Mouse (Mus musculus): Measurements from ENCODE around the gene Eml5. TPM values are rescaled to one million over a fixed set of nuclear protein-coding genes. Genes with fewer than 3 reads are reported as not detected.

Eml5 gene
- polyA plus RNA-seq, 1 experiment, result 6.5 TPM

- Histone ChIP-seq H3K27ac (ENCODE audit: insufficient read depth, low read depth, low read length) (no peak overlapping the region), H3K4me3 (ENCODE audit: insufficient read depth, low read depth, low read length) (peak overlapping the region; percentile 84), H3K4me1 (ENCODE audit: control insufficient read depth, insufficient read depth, low read length) (no peaks in the 10 kb centered on the region), H3K27me3 (replicated peaks; ENCODE audit: control insufficient read depth, insufficient read depth, low read length) (no peaks in the 10 kb centered on the region), H3K36me3 (ENCODE audit: control insufficient read depth, insufficient read depth, low read length) (no peaks in the 10 kb centered on the region)
- TF ChIP-seq POLR2A (IDR thresholded peaks at IDR 0.05; ENCODE audit: low read depth, low read length), result no peak
- no peak for TF ChIP-seq CTCF (conservative IDR thresholded peaks at IDR 0.05; ENCODE audit: insufficient read depth, insufficient read length, low read depth, low read length)
- no peak for DNase-seq
- WGBS, result 3% methylated on average over 31 of the region's 31 CpGs
Measured at GRCm38 (mm10) chr12:98900341-98900880, 873 bp downstream of the Eml5 start.

- DNase-seq, result no peak
- H3K27me3 ChIP-seq (replicated peaks; ENCODE audit: control insufficient read depth, insufficient read depth, low read length), result no peaks in the 10 kb centered on the region
- no peaks in the 10 kb centered on the region for H3K4me1 ChIP-seq (ENCODE audit: control insufficient read depth, insufficient read depth, low read length)
- H3K36me3 ChIP-seq (ENCODE audit: control insufficient read depth, insufficient read depth, low read length), result no peaks in the 10 kb centered on the region
- H3K27ac ChIP-seq (ENCODE audit: insufficient read depth, low read depth, low read length), result no peak overlapping the region
- 88% methylated on average over 6 of the region's 6 CpGs for WGBS
- no peak for TF ChIP-seq POLR2A (IDR thresholded peaks at IDR 0.05; ENCODE audit: low read depth, low read length)
- no peak for TF ChIP-seq CTCF (conservative IDR thresholded peaks at IDR 0.05; ENCODE audit: insufficient read depth, insufficient read length, low read depth, low read length)
- no peak overlapping the region for H3K4me3 ChIP-seq (ENCODE audit: insufficient read depth, low read depth, low read length)
Measured at GRCm38 (mm10) chr12:98899676-98900075, 1.6 kb downstream of the Eml5 start.

DNA sequence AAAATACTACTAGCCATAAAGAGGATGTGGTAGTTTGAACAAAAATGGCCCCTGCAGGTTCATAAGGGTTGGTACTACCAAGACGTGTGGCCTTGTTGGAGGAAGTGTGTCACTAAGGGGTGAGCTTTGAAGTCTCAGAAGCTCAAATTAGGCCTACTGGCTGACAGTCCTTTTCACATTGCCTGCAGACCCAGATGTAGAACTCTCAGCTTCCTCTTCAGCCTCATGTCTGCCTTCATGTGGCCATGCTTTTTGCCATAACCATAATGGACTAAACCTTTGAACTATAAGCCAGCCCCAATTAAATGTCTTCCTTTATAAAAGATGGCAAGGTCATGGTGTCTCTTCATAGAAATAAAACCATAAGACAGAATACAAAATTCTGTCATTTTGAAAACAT lies 4.5 kb downstream of the Eml5 start:
- no peak overlapping the region for H3K27ac ChIP-seq (ENCODE audit: insufficient read depth, low read depth, low read length)
- no peaks in the 10 kb centered on the region for H3K27me3 ChIP-seq (replicated peaks; ENCODE audit: control insufficient read depth, insufficient read depth, low read length)
- no peaks in the 10 kb centered on the region for H3K36me3 ChIP-seq (ENCODE audit: control insufficient read depth, insufficient read depth, low read length)
- H3K4me1 ChIP-seq (ENCODE audit: control insufficient read depth, insufficient read depth, low read length), result no peaks in the 10 kb centered on the region
- 70% methylated on average over 1 of the region's 1 CpGs for WGBS
- no peak for TF ChIP-seq CTCF (conservative IDR thresholded peaks at IDR 0.05; ENCODE audit: insufficient read depth, insufficient read length, low read depth, low read length)
- no peak for TF ChIP-seq POLR2A (IDR thresholded peaks at IDR 0.05; ENCODE audit: low read depth, low read length)
- no peak overlapping the region for H3K4me3 ChIP-seq (ENCODE audit: insufficient read depth, low read depth, low read length)
- no peak for DNase-seq

- no peaks in the 10 kb centered on the region for H3K36me3 ChIP-seq (ENCODE audit: control insufficient read depth, insufficient read depth, low read length)
- no peak for DNase-seq
- WGBS, result 7% methylated on average over 1 of the region's 1 CpGs
- TF ChIP-seq CTCF (conservative IDR thresholded peaks at IDR 0.05; ENCODE audit: insufficient read depth, insufficient read length, low read depth, low read length), result no peak
- H3K27me3 ChIP-seq (replicated peaks; ENCODE audit: control insufficient read depth, insufficient read depth, low read length), result no peaks in the 10 kb centered on the region
- H3K27ac ChIP-seq (ENCODE audit: insufficient read depth, low read depth, low read length), result no peak overlapping the region
- no peak overlapping the region for H3K4me3 ChIP-seq (ENCODE audit: insufficient read depth, low read depth, low read length)
- peaks cover 3% of the 10 kb centered on the region; the same call in 1 of the 2 replicates for H3K4me1 ChIP-seq (ENCODE audit: control insufficient read depth, insufficient read depth, low read length)
Measured at GRCm38 (mm10) chr12:98884515-98884914, 16.8 kb downstream of the Eml5 start.

GRCm38 (mm10) chr12:98881796-98882195 lies 19.5 kb downstream of the Eml5 start:
- WGBS, result 14% methylated on average over 5 of the region's 5 CpGs
- Histone ChIP-seq H3K36me3 (ENCODE audit: control insufficient read depth, insufficient read depth, low read length) (no peaks in the 10 kb centered on the region), H3K27ac (ENCODE audit: insufficient read depth, low read depth, low read length) (no peak overlapping the region), H3K4me1 (ENCODE audit: control insufficient read depth, insufficient read depth, low read length) (peaks cover 3% of the 10 kb centered on the region; the same call in 1 of the 2 replicates), H3K27me3 (replicated peaks; ENCODE audit: control insufficient read depth, insufficient read depth, low read length) (no peaks in the 10 kb centered on the region), H3K4me3 (ENCODE audit: insufficient read depth, low read depth, low read length) (no peak overlapping the region)
- peak; percentile 17 for DNase-seq
- TF ChIP-seq POLR2A (IDR thresholded peaks at IDR 0.05; ENCODE audit: low read depth, low read length), result no peak
- TF ChIP-seq CTCF (conservative IDR thresholded peaks at IDR 0.05; ENCODE audit: insufficient read depth, insufficient read length, low read depth, low read length), result no peak

DNA sequence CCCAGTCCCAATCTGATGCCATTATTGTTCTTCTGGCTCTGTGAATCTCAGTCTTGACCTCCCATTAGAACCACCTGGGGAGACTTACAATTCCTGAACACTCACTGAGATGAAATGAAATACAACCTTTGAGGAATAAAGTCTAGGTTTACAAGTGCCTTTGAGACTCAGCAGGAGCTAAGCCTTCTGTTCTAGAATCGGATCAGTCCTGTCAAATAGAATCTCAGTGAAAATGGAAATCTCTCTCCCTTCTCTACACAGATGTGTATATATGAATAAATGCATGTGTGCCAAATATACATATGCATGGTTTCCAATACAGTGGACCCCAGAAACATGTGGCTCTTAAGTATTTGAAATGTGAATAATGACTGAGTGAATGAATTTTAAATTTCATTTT lies 22.6 kb downstream of the Eml5 start:
- Histone ChIP-seq H3K27me3 (replicated peaks; ENCODE audit: control insufficient read depth, insufficient read depth, low read length) (no peaks in the 10 kb centered on the region), H3K27ac (ENCODE audit: insufficient read depth, low read depth, low read length) (no peak overlapping the region), H3K36me3 (ENCODE audit: control insufficient read depth, insufficient read depth, low read length) (no peaks in the 10 kb centered on the region), H3K4me1 (ENCODE audit: control insufficient read depth, insufficient read depth, low read length) (no peaks in the 10 kb centered on the region), H3K4me3 (ENCODE audit: insufficient read depth, low read depth, low read length) (no peak overlapping the region)
- WGBS, result 79% methylated on average over 1 of the region's 1 CpGs
- no peak for DNase-seq
- TF ChIP-seq POLR2A (IDR thresholded peaks at IDR 0.05; ENCODE audit: low read depth, low read length), result no peak

DNA sequence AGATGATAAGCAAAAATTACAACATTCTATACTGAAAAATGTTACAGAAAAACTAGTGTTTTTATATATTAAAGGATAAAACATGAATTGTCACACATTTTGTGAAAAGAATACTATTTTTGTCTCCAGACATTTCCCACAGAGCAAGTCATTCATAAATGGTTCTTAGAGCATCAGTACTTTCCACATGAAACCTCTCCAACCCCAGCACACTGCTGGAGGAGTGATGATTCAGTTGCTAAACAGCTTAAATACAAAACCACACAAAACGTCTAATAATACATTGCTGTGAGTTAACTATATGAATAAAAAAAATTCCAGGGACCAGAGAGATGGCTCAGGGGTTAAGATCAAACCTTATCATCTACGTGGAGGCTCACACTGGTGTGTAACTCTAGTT lies 26.1 kb downstream of the Eml5 start:
- Histone ChIP-seq H3K27ac (ENCODE audit: insufficient read depth, low read depth, low read length) (no peak overlapping the region), H3K36me3 (ENCODE audit: control insufficient read depth, insufficient read depth, low read length) (no peaks in the 10 kb centered on the region; the same call in 1 of the 2 replicates), H3K4me3 (ENCODE audit: insufficient read depth, low read depth, low read length) (no peak overlapping the region), H3K4me1 (ENCODE audit: control insufficient read depth, insufficient read depth, low read length) (no peaks in the 10 kb centered on the region), H3K27me3 (replicated peaks; ENCODE audit: control insufficient read depth, insufficient read depth, low read length) (no peaks in the 10 kb centered on the region)
- TF ChIP-seq CTCF (conservative IDR thresholded peaks at IDR 0.05; ENCODE audit: insufficient read depth, insufficient read length, low read depth, low read length), result no peak
- no peak for TF ChIP-seq POLR2A (IDR thresholded peaks at IDR 0.05; ENCODE audit: low read depth, low read length)
- 72% methylated on average over 2 of the region's 2 CpGs for WGBS
- DNase-seq, result no peak

Data from kidney, adult 2 months (tissue).